Mouse (Mus musculus): Measurements from ENCODE around the gene Olfr1385. TPM values are rescaled to one million over a fixed set of nuclear protein-coding genes. Genes with fewer than 3 reads are reported as not detected.
"Not testable (repeated sequence)": the region's sequence is repeated elsewhere in the genome, so short reads cannot be mapped to it uniquely, and the experiment has no call there.

Olfr1385 gene
- polyA plus RNA-seq (2012; rRNA removed), result not detected in 2 replicates

DNA sequence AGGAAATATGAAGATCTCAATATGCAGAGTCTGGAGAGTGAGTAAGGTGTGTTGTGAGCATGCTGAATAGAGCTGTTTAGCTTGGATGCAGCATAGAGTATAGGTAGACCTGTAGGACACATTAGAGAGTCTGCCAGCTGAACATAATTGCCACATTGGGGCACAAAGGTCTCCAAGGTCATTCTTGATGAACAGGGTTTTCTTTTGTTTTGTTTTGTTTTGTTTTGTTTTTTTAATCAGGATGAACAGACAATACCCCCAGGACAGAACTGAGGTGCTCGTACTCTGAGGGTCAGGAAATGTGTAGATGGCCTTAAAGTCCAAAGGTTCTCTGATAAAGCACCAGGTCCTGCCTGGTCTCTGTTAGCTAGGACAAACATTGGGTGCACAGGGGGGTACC, at the start of gene Olfr1385:
Gene Olfr1385 (plus strand): TSS at position 301 of the 400 bp plus-strand sequence.
- not testable (repeated sequence) for H3K27ac ChIP-seq (ENCODE audit: insufficient read depth, low read depth, low read length); H3K36me3 ChIP-seq (ENCODE audit: control insufficient read depth, insufficient read depth, low read length); H3K27me3 ChIP-seq (ENCODE audit: control insufficient read depth, insufficient read depth, low read length); H3K4me1 ChIP-seq (ENCODE audit: control insufficient read depth, insufficient read depth, insufficient read length, low read length); H3K4me3 ChIP-seq (ENCODE audit: low read depth, low read length)
- WGBS, result 54% methylated on average over 1 of the region's 1 CpGs

DNA sequence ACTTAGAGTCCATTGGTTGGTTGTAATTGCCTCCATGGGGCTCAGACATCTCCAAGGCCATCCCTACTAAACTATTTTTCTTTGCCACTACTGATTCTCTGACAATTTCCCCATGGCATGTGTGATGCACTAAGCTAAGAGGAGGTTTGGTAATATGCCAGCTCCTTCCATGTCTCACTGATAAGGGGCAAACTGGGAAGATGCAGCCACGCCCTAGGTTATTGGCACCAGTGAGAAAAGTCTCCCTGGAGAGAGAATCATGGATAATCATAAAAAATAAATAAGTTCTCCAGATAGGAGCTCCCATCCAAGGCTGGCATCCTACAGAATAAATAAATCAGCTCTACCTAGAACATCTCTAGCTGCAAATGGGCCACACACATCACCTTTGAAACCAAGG, 33.8 kb upstream of the Olfr1385 start, which contains the start of gene Olfr1387:
Gene Olfr1387 (plus strand): TSS at position 301 of the 400 bp plus-strand sequence.
- no peaks in the 10 kb centered on the region for H3K27me3 ChIP-seq (ENCODE audit: control insufficient read depth, insufficient read depth, low read length)
- no peak within 1 kb of the TSS for H3K27ac ChIP-seq (ENCODE audit: insufficient read depth, low read depth, low read length)
- WGBS, result 52% methylated on average over 1 of the region's 1 CpGs
- TF ChIP-seq CTCF (IDR thresholded peaks at IDR 0.05; ENCODE audit: extremely low read depth, insufficient read length, insufficient replicate concordance, low read depth, low read length), result no peak
- TF ChIP-seq POLR2A (IDR thresholded peaks at IDR 0.05; ENCODE audit: low read depth, low read length), result no peak
- H3K4me3 ChIP-seq (ENCODE audit: low read depth, low read length), result no peak within 1 kb of the TSS
- no peaks in the 10 kb centered on the region for H3K36me3 ChIP-seq (ENCODE audit: control insufficient read depth, insufficient read depth, low read length)
- no peaks in the 10 kb centered on the region for H3K4me1 ChIP-seq (ENCODE audit: control insufficient read depth, insufficient read depth, insufficient read length, low read length)

DNA sequence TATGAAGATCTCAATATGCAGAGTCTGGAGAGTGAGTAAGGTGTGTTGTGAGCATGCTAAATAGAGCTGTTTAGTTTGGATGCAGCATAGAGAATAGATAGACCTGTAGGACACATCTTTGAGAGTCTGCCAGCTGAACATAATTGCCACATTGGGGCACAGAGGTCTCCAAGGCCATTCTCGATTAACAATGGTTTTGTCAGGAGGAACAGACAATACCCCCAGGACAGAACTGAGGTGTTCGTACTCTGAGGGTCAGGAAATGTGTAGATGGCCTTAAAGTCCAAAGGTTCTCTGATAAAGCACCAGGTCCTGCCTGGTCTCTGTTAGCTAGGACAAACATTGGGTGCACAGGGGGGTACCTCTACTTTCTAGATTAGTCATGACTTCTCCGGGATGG, 24.1 kb upstream of the Olfr1385 start, which contains the start of gene Olfr1386:
Gene Olfr1386 (plus strand): TSS at position 301 of the 400 bp plus-strand sequence.
- not testable (repeated sequence) for H3K27ac ChIP-seq (ENCODE audit: insufficient read depth, low read depth, low read length); H3K36me3 ChIP-seq (ENCODE audit: control insufficient read depth, insufficient read depth, low read length); H3K27me3 ChIP-seq (ENCODE audit: control insufficient read depth, insufficient read depth, low read length); H3K4me3 ChIP-seq (ENCODE audit: low read depth, low read length); H3K4me1 ChIP-seq (ENCODE audit: control insufficient read depth, insufficient read depth, insufficient read length, low read length)
- WGBS, result 45% methylated on average over 3 of the region's 3 CpGs

DNA sequence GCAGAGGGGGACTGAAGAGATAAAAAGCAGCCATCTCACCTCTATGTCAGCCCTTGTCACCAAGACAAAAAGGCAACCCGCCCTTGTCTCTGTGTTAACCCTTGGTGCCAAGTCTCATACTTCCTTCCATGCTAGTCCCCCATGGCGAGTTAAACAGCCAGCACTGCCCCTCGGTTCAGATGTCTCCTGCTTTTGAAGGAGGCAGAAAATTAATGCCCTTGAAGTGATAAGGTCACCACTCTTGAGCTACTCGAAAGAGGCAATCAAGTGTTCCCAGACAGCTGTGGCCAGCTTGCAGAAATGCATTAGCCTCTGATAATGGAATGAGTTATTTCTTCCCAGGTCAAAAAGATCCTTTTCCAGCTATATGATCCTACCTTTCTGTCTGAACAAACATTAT, 2.9 kb upstream of the Olfr1385 start:
- Histone ChIP-seq H3K36me3 (ENCODE audit: control insufficient read depth, insufficient read depth, low read length) (no peaks in the 10 kb centered on the region), H3K27me3 (ENCODE audit: control insufficient read depth, insufficient read depth, low read length) (no peaks in the 10 kb centered on the region), H3K27ac (ENCODE audit: insufficient read depth, low read depth, low read length) (no peak overlapping the region), H3K4me3 (ENCODE audit: low read depth, low read length) (no peak overlapping the region), H3K4me1 (ENCODE audit: control insufficient read depth, insufficient read depth, insufficient read length, low read length) (no peaks in the 10 kb centered on the region)
- TF ChIP-seq CTCF (IDR thresholded peaks at IDR 0.05; ENCODE audit: extremely low read depth, insufficient read length, insufficient replicate concordance, low read depth, low read length) (no peak), POLR2A (IDR thresholded peaks at IDR 0.05; ENCODE audit: low read depth, low read length) (no peak)
- 35% methylated on average over 4 of the region's 4 CpGs for WGBS

DNA sequence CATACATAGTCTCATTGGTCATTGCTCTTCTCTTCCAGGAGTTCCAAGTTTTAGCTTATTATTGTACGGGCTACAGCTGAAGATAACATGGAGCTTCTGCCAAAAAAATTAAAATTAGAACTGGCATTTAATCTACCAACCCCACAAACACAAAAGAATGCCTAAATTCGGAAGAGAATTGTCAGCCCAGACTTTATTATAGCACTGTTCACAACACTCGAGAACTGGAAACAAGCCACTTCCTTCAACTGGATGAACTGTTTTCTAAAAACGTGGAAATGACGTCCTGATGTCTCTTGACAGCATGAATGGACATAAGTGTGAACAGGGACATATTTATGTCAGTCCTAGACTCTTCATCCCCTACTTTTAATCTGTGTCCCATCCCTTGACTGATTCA, 29.2 kb downstream of the Olfr1385 start:
- WGBS, result 64% methylated on average over 5 of the region's 5 CpGs

DNA sequence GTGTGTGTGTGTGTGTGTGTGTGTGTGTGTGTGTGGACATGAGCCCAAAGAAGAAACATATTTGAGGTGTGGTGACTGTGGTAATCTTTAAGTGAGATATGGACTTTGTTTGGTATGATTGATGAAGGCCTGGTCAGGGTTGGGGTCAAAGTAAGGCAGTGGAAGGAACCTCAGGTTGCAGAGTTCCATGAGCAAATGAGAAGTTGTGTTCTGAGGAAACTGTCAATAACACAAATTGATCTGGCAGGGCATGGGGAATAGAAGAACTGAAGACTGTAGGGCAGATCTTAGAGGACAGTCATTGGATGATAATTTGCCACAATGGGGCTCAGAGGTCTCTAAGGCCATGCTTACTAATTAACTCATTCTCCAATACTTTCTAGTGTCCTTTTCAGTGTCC, 30.5 kb downstream of the Olfr1385 start, which contains the start of gene Olfr1383:
Gene Olfr1383 (plus strand): TSS at position 301 of the 400 bp plus-strand sequence.
- H3K4me1 ChIP-seq (ENCODE audit: control insufficient read depth, insufficient read depth, insufficient read length, low read length), result no peaks in the 10 kb centered on the region
- H3K4me3 ChIP-seq (ENCODE audit: low read depth, low read length), result no peak within 1 kb of the TSS
- H3K27ac ChIP-seq (ENCODE audit: insufficient read depth, low read depth, low read length), result no peak within 1 kb of the TSS
- TF ChIP-seq CTCF (IDR thresholded peaks at IDR 0.05; ENCODE audit: extremely low read depth, insufficient read length, insufficient replicate concordance, low read depth, low read length) (no peak), POLR2A (IDR thresholded peaks at IDR 0.05; ENCODE audit: low read depth, low read length) (no peak)
- H3K27me3 ChIP-seq (ENCODE audit: control insufficient read depth, insufficient read depth, low read length), result no peaks in the 10 kb centered on the region
- H3K36me3 ChIP-seq (ENCODE audit: control insufficient read depth, insufficient read depth, low read length), result no peaks in the 10 kb centered on the region

More for the DNA sequence above, 29.2 kb downstream of the Olfr1385 start:
- Histone ChIP-seq H3K36me3 (ENCODE audit: control insufficient read depth, insufficient read depth, low read length) (no peaks in the 10 kb centered on the region), H3K27me3 (ENCODE audit: control insufficient read depth, insufficient read depth, low read length) (no peaks in the 10 kb centered on the region), H3K4me3 (ENCODE audit: low read depth, low read length) (no peak overlapping the region), H3K27ac (ENCODE audit: insufficient read depth, low read depth, low read length) (no peak overlapping the region), H3K4me1 (ENCODE audit: control insufficient read depth, insufficient read depth, insufficient read length, low read length) (no peaks in the 10 kb centered on the region)
- TF ChIP-seq POLR2A (IDR thresholded peaks at IDR 0.05; ENCODE audit: low read depth, low read length) (no peak), CTCF (IDR thresholded peaks at IDR 0.05; ENCODE audit: extremely low read depth, insufficient read length, insufficient replicate concordance, low read depth, low read length) (no peak)

DNA sequence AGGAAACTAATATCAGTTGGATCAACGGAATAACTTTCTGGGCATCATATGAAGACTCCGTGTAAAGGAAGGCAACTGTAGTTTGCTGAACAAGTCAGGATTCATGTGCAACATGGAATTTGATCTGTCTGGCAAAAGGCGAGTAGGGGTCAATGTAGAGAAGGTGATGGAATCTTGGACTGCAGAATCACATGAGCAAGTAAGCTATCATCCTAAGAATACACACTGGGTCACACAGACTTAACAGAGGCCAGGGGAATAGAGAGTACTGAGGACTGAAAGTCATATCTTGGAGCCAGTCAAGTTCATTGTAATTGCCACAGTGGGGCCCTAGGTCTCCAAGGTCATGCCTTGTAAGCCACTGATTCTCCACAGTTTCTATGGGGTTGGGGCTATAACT, 39.1 kb downstream of the Olfr1385 start, which contains the start of gene Olfr1382:
Gene Olfr1382 (plus strand): TSS at position 301 of the 400 bp plus-strand sequence.
- TF ChIP-seq CTCF (IDR thresholded peaks at IDR 0.05; ENCODE audit: extremely low read depth, insufficient read length, insufficient replicate concordance, low read depth, low read length) (no peak), POLR2A (IDR thresholded peaks at IDR 0.05; ENCODE audit: low read depth, low read length) (no peak)
- 80% methylated on average over 3 of the region's 3 CpGs for WGBS
- H3K36me3 ChIP-seq (ENCODE audit: control insufficient read depth, insufficient read depth, low read length), result no peaks in the 10 kb centered on the region

DNA sequence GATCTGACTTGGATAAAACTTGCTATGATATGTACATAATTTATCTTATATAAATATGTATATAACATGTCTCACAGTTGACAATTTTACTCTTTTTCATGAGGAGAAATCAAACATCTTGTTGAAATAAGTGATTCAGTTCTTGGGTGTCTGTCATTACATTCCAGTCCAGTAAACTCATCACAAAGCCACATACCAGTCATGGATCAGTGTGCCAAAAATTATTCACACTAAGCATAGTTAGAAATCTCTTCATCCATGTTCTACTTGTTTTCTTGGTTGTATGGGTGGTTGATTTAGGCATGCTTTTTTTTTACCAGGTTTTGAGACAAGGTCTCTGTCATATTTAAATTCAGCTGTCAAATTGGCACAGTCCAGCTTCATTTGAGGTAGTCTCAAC, 43.9 kb downstream of the Olfr1385 start:
- H3K27me3 ChIP-seq (ENCODE audit: control insufficient read depth, insufficient read depth, low read length), result no peaks in the 10 kb centered on the region
- H3K27ac ChIP-seq (ENCODE audit: insufficient read depth, low read depth, low read length), result no peak overlapping the region
- H3K4me1 ChIP-seq (ENCODE audit: control insufficient read depth, insufficient read depth, insufficient read length, low read length), result no peaks in the 10 kb centered on the region
- TF ChIP-seq POLR2A (IDR thresholded peaks at IDR 0.05; ENCODE audit: low read depth, low read length), result no peak
- no peak for TF ChIP-seq CTCF (IDR thresholded peaks at IDR 0.05; ENCODE audit: extremely low read depth, insufficient read length, insufficient replicate concordance, low read depth, low read length)
- no peak overlapping the region for H3K4me3 ChIP-seq (ENCODE audit: low read depth, low read length)
- H3K36me3 ChIP-seq (ENCODE audit: control insufficient read depth, insufficient read depth, low read length), result no peaks in the 10 kb centered on the region

More for the DNA sequence above, 39.1 kb downstream of the Olfr1385 start, which contains the start of gene Olfr1382:
- Histone ChIP-seq H3K27ac (ENCODE audit: insufficient read depth, low read depth, low read length) (no peak within 1 kb of the TSS), H3K27me3 (ENCODE audit: control insufficient read depth, insufficient read depth, low read length) (no peaks in the 10 kb centered on the region), H3K4me3 (ENCODE audit: low read depth, low read length) (no peak within 1 kb of the TSS), H3K4me1 (ENCODE audit: control insufficient read depth, insufficient read depth, insufficient read length, low read length) (no peaks in the 10 kb centered on the region)

DNA sequence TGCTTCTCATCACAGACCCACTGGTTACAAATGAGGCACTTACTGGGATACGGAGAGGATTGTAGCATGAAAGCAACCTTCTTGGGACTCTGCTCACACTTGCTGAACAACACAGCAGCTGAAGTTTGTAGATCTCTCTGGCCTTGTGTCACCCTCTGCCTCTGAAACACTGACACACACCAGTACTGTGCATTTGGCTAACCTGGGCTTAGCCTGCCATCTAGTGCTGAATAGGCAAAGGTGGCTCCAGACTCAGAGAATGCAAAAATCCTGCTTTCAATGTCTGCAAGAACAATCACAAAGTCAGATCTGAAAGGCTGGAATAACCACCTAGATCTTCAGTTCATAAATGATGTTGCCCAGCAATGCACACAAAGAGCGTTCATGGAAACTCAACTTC, 47.8 kb downstream of the Olfr1385 start:
- WGBS, result 76% methylated on average over 2 of the region's 2 CpGs
- H3K4me1 ChIP-seq (ENCODE audit: control insufficient read depth, insufficient read depth, insufficient read length, low read length); H3K4me3 ChIP-seq (ENCODE audit: low read depth, low read length); H3K27me3 ChIP-seq (ENCODE audit: control insufficient read depth, insufficient read depth, low read length); H3K36me3 ChIP-seq (ENCODE audit: control insufficient read depth, insufficient read depth, low read length); H3K27ac ChIP-seq (ENCODE audit: insufficient read depth, low read depth, low read length): not testable (repeated sequence)

DNA sequence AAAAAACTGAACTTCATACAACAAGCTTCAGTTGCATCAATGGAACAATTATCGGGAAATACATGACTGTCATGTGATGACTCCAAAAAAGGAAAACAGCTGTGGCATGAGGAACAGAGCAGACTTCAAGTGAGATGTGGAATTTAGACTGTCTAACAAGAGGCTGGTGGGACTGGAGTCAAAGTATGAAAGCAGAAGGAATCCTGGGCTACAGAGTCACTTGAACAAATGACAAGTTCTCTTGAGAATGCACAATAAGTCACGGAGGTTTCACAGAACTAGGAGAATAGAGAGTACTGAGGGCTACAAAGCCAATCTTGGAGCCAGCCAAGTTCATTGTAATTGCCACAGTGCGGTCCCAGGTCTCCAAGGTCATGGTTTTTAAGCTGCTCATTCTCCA, 54.3 kb downstream of the Olfr1385 start, which contains the start of gene Olfr1381:
Gene Olfr1381 (plus strand): TSS at position 301 of the 400 bp plus-strand sequence.
- not testable (repeated sequence) for H3K27me3 ChIP-seq (ENCODE audit: control insufficient read depth, insufficient read depth, low read length); H3K4me1 ChIP-seq (ENCODE audit: control insufficient read depth, insufficient read depth, insufficient read length, low read length); H3K4me3 ChIP-seq (ENCODE audit: low read depth, low read length); H3K36me3 ChIP-seq (ENCODE audit: control insufficient read depth, insufficient read depth, low read length); H3K27ac ChIP-seq (ENCODE audit: insufficient read depth, low read depth, low read length)
- 65% methylated on average over 3 of the region's 3 CpGs for WGBS

Data from small intestine, adult 2 months (tissue).